Mouse (Mus musculus): Measurements from ENCODE around the gene Kat2b.

DNA sequence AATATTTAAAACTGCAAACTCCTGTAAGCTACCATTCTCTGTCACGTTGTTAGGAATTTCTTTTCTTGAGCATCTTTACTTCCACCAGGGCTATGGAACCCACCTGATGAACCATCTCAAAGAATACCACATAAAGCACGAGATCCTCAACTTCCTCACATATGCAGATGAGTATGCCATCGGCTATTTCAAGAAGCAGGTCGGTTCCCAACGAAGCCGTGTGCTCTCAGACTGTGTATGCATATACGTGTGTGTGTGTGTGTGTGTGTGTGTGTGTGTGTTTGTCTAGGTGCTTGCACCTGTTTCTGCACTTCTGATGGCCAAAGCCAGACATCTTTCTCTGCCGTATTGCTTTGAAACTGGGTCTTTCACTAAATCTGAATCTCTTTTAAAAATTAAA, 92.6 kb downstream of the Kat2b start:
- TF ChIP-seq ZC3H11A (IDR thresholded peaks at IDR 0.05; ENCODE audit: borderline replicate concordance, low read depth, low read length) (no peak), CHD2 (IDR thresholded peaks at IDR 0.05; ENCODE audit: low read depth, low read length) (no peak)
